Mouse (Mus musculus) MEL (cell line): Measurements from ENCODE around the gene Arl6ip5. TPM values are rescaled to one million over a fixed set of nuclear protein-coding genes. Genes with fewer than 3 reads are reported as not detected.

Experiments
- DNase-seq: peaks from one replicate; pipeline ENCODE4 v3.0.0; 2011; ENCODE audit warnings: low read depth, low spot score
- H3K27ac ChIP-seq: 2 replicates; pipeline ENCODE4 v1.5.1; 2012; ENCODE audit warnings: low read depth, mild to moderate bottlenecking, control low read depth, low read length, moderate library complexity; ENCODE audit not compliant: control insufficient read depth
- H3K27me3 ChIP-seq, 2 experiments: fragments of 150-350 bp in 1 of 2; sonication (generic) in 1 of 2; 2 replicates each; pipeline ENCODE4 v1.6.1; 2012; ENCODE audit warnings: low read length in 2 of 2, mild to moderate bottlenecking in 2 of 2, improper control_type of control experiment in 1 of 2, moderate library complexity in 1 of 2; ENCODE audit not compliant: insufficient read depth in 2 of 2, control insufficient read depth in 1 of 2
- H3K36me3 ChIP-seq, 2 experiments: 2 replicates each; pipeline ENCODE4 v1.6.1; 2012 to 2014; ENCODE audit warnings: low read length in 2 of 2, improper control_type of control experiment in 1 of 2, inconsistent platforms in 1 of 2, mild to moderate bottlenecking in 1 of 2; ENCODE audit not compliant: insufficient read depth in 2 of 2, control insufficient read depth in 1 of 2
- H3K4me1 ChIP-seq, 2 experiments: fragments of 150-350 bp in 1 of 2; sonication (generic) in 1 of 2; 2 replicates each; pipeline ENCODE4 v1.6.1; 2012; ENCODE audit warnings: low read length in 2 of 2, improper control_type of control experiment in 1 of 2, mild to moderate bottlenecking in 1 of 2; ENCODE audit not compliant: insufficient read depth in 2 of 2, control insufficient read depth in 1 of 2
- H3K4me3 ChIP-seq, 2 experiments: fragments of 150-350 bp in 1 of 2; sonication (generic) in 1 of 2; 2 replicates each; pipeline ENCODE4 v1.5.1; 2012; ENCODE audit warnings: low read depth in 2 of 2, low read length in 2 of 2, mild to moderate bottlenecking in 2 of 2, moderate library complexity in 2 of 2, control low read depth in 1 of 2, improper control_type of control experiment in 1 of 2; ENCODE audit not compliant: control insufficient read depth in 1 of 2, insufficient read depth in 1 of 2
- H3K79me2 ChIP-seq: 2 replicates; pipeline ENCODE4 v1.6.1; 2012; ENCODE audit warnings: mild to moderate bottlenecking, low read length, moderate library complexity; ENCODE audit not compliant: control insufficient read depth, poor library complexity, insufficient read depth
- H3K9ac ChIP-seq: 2 replicates; pipeline ENCODE4 v1.6.1; 2012; ENCODE audit warnings: low read depth, mild to moderate bottlenecking, control low read depth, low read length, moderate library complexity; ENCODE audit not compliant: control insufficient read depth, poor library complexity, severe bottlenecking
- H3K9me3 ChIP-seq: fragments of 150-350 bp; sonication (generic); replicated peaks from 2 replicates; pipeline ENCODE4 v1.6.1; 2012; ENCODE audit warnings: mild to moderate bottlenecking, low read length, improper control_type of control experiment, moderate library complexity; ENCODE audit not compliant: insufficient read depth
- CHD1 ChIP-seq: IDR thresholded peaks from 2 replicates; pipeline ENCODE4 v1.6.1; 2012; ENCODE audit warnings: low read depth, mild to moderate bottlenecking, inconsistent platforms, low read length, improper control_type of control experiment
- CHD2 ChIP-seq: IDR thresholded peaks from 2 replicates; pipeline ENCODE4 v1.6.1; 2011; ENCODE audit warnings: low read length, improper control_type of control experiment
- CTCF ChIP-seq, 3 experiments: IDR thresholded peaks in 2 of 3; conservative IDR thresholded peaks in 1 of 3; 2 replicates each; pipeline ENCODE4 v1.5.1; 2011 to 2012; ENCODE audit warnings: low read length in 3 of 3, low read depth in 2 of 3, mild to moderate bottlenecking in 2 of 3, improper control_type of control experiment in 1 of 3, inconsistent platforms in 1 of 3, mixed read lengths in 1 of 3, moderate library complexity in 1 of 3; ENCODE audit not compliant: control insufficient read depth in 1 of 3, insufficient read depth in 1 of 3, poor library complexity in 1 of 3, severe bottlenecking in 1 of 3
- E2F4 ChIP-seq: IDR thresholded peaks from 2 replicates; pipeline ENCODE4 v1.6.1; 2011; ENCODE audit warnings: low read depth, low read length, improper control_type of control experiment, borderline replicate concordance
- ELF1 ChIP-seq: IDR thresholded peaks from 2 replicates; pipeline ENCODE4 v1.6.1; 2014; ENCODE audit warnings: low read depth, mild to moderate bottlenecking, inconsistent platforms, low read length, improper control_type of control experiment, moderate library complexity
- EP300 ChIP-seq, 2 experiments: IDR thresholded peaks; 2 replicates each; pipeline ENCODE4 v1.6.1; 2011; ENCODE audit warnings: improper control_type of control experiment in 2 of 2, low read length in 2 of 2, low read depth in 1 of 2, mild to moderate bottlenecking in 1 of 2
- ETS1 ChIP-seq: IDR thresholded peaks from 2 replicates; pipeline ENCODE4 v1.6.1; 2012; ENCODE audit warnings: low read depth, mild to moderate bottlenecking, inconsistent platforms, low read length, improper control_type of control experiment, moderate library complexity
- GABPA ChIP-seq: IDR thresholded peaks from 2 replicates; pipeline ENCODE4 v1.6.1; 2012; ENCODE audit warnings: low read depth, mild to moderate bottlenecking, inconsistent platforms, low read length, improper control_type of control experiment, moderate library complexity
- GATA1 ChIP-seq: IDR thresholded peaks from 2 replicates; pipeline ENCODE4 v1.6.1; 2011; ENCODE audit warnings: low read depth, low read length, improper control_type of control experiment
- MAFK ChIP-seq: IDR thresholded peaks from 2 replicates; pipeline ENCODE4 v1.6.1; 2011; ENCODE audit warnings: low read depth, mild to moderate bottlenecking, low read length, improper control_type of control experiment, borderline replicate concordance
- MAX ChIP-seq: IDR thresholded peaks from 2 replicates; pipeline ENCODE4 v1.6.1; 2011; ENCODE audit warnings: low read length, improper control_type of control experiment
- MAZ ChIP-seq: IDR thresholded peaks from 2 replicates; pipeline ENCODE4 v1.6.1; 2012; ENCODE audit warnings: low read depth, mild to moderate bottlenecking, inconsistent platforms, low read length, improper control_type of control experiment
- MXI1 ChIP-seq: IDR thresholded peaks from 2 replicates; pipeline ENCODE4 v1.6.1; 2011; ENCODE audit warnings: mild to moderate bottlenecking, low read depth, low read length, improper control_type of control experiment
- MYB ChIP-seq: IDR thresholded peaks from 2 replicates; pipeline ENCODE4 v1.6.1; 2011; ENCODE audit warnings: mild to moderate bottlenecking, low read depth, low read length, improper control_type of control experiment
- MYC ChIP-seq: IDR thresholded peaks from 2 replicates; pipeline ENCODE4 v1.6.1; 2011; ENCODE audit warnings: low read depth, mild to moderate bottlenecking, low read length, improper control_type of control experiment, moderate library complexity
- NELFE ChIP-seq: IDR thresholded peaks from 2 replicates; pipeline ENCODE4 v1.6.1; 2011; ENCODE audit warnings: low read depth, low read length, improper control_type of control experiment
- NRF1 ChIP-seq: IDR thresholded peaks from 2 replicates; pipeline ENCODE4 v1.6.1; 2014; ENCODE audit warnings: low read depth, mild to moderate bottlenecking, inconsistent platforms, low read length, improper control_type of control experiment, moderate library complexity; ENCODE audit not compliant: poor library complexity, insufficient read depth, severe bottlenecking
- POLR2A ChIP-seq, 2 experiments: IDR thresholded peaks; 2 replicates each; pipeline ENCODE4 v1.6.1; 2011 to 2012; ENCODE audit warnings: low read length in 2 of 2, mild to moderate bottlenecking in 2 of 2, control low read depth in 1 of 2, improper control_type of control experiment in 1 of 2, low read depth in 1 of 2, moderate library complexity in 1 of 2; ENCODE audit not compliant: control insufficient read depth in 1 of 2, insufficient read depth in 1 of 2, poor library complexity in 1 of 2
- POLR2AphosphoS5 ChIP-seq: IDR thresholded peaks from 2 replicates; pipeline ENCODE4 v1.6.1; 2012; ENCODE audit warnings: low read depth, borderline replicate concordance, mild to moderate bottlenecking, inconsistent platforms, low read length, moderate library complexity, mixed read lengths
- RAD21 ChIP-seq: IDR thresholded peaks from 2 replicates; pipeline ENCODE4 v1.6.1; 2011; ENCODE audit warnings: mild to moderate bottlenecking, low read depth, low read length, improper control_type of control experiment
- SIN3A ChIP-seq: IDR thresholded peaks from 2 replicates; pipeline ENCODE4 v1.6.1; 2012; ENCODE audit warnings: low read length, improper control_type of control experiment, inconsistent platforms
- TBP ChIP-seq: IDR thresholded peaks from 2 replicates; pipeline ENCODE4 v1.8.0; 2011; ENCODE audit warnings: low read depth, low read length, improper control_type of control experiment
- TCF12 ChIP-seq: IDR thresholded peaks from 2 replicates; pipeline ENCODE4 v1.6.1; 2014; ENCODE audit warnings: low read depth, mild to moderate bottlenecking, inconsistent platforms, low read length, improper control_type of control experiment, moderate library complexity
- UBTF ChIP-seq: IDR thresholded peaks from 2 replicates; pipeline ENCODE4 v1.6.1; 2012; ENCODE audit warnings: low read depth, mild to moderate bottlenecking, inconsistent platforms, low read length, improper control_type of control experiment, moderate library complexity, borderline replicate concordance; ENCODE audit not compliant: insufficient read depth
- USF1 ChIP-seq: IDR thresholded peaks from 2 replicates; pipeline ENCODE4 v1.6.1; 2014; ENCODE audit warnings: low read depth, mild to moderate bottlenecking, inconsistent platforms, low read length, improper control_type of control experiment, moderate library complexity
- USF2 ChIP-seq, 2 experiments: IDR thresholded peaks; 2 replicates each; pipeline ENCODE4 v1.6.1; 2011 to 2012; ENCODE audit warnings: improper control_type of control experiment in 2 of 2, low read length in 2 of 2, borderline replicate concordance in 1 of 2, inconsistent platforms in 1 of 2, low read depth in 1 of 2, mild to moderate bottlenecking in 1 of 2; ENCODE audit not compliant: insufficient read depth in 1 of 2
- ZC3H11A ChIP-seq: IDR thresholded peaks from 2 replicates; pipeline ENCODE4 v1.6.1; 2012; ENCODE audit warnings: low read depth, mild to moderate bottlenecking, inconsistent platforms, low read length, improper control_type of control experiment
- ZMIZ1 ChIP-seq: IDR thresholded peaks from 2 replicates; pipeline ENCODE4 v1.6.1; 2012; ENCODE audit warnings: low read depth, mild to moderate bottlenecking, inconsistent platforms, low read length, improper control_type of control experiment, moderate library complexity
- polyA plus RNA-seq, 2 experiments: library from polyadenylated mRNA; stranded (reverse) in 1 of 2; unstranded in 1 of 2; fragments of >175 nt in 1 of 2; fragments of >200 nt in 1 of 2; gene quantifications; 2 replicates each; pipeline versions ENCODE4 v1.2.1 to v1.2.4; 2012; ENCODE audit warnings: low replicate concordance in 2 of 2, low read depth in 1 of 2; ENCODE audit not compliant: insufficient read length in 2 of 2, insufficient read depth in 1 of 2, missing spikeins in 1 of 2
- total RNA-seq: library from RNA; depleted of rRNA; stranded (reverse); fragments of 300-350 nt; gene quantifications from 2 replicates; pipeline ENCODE4 v1.2.3, GENCODE M21; 2012

The Arl6ip5 gene
- total and polyA plus RNA-seq, 3 experiments, result 39.4 to 113 TPM; not detected in 1

- Histone ChIP-seq H3K36me3 (peaks cover 0 to 48% of the 10 kb centered on the region in 2 experiments), H3K79me2 (peaks cover 33% of the 10 kb centered on the region), H3K4me1 (peaks cover 24 to 35% of the 10 kb centered on the region in 2 experiments), H3K27ac (peak overlapping the region; percentile 85), H3K27me3 (no peaks in the 10 kb centered on the region), H3K9me3 (no peaks in the 10 kb centered on the region), H3K9ac (peak overlapping the region; percentile 94), H3K4me3 (peak overlapping the region; percentile 84 to 93)
- TF ChIP-seq MAZ (0 out of 2 replicates have a peak, but pooled peaks have one; percentile 19), POLR2A (IDR thresholded peaks at IDR 0.05; ENCODE audit: control insufficient read depth in 1 of 2, insufficient read depth in 1 of 2, low read depth in 1 of 2, low read length in 2 of 2, poor library complexity in 1 of 2) (peak in 1 of 2 experiments; percentile 32; a peak in 2 of 4 replicates), ELF1 (0 out of 2 replicates have a peak, but pooled peaks have one; percentile 10), TBP (peak; percentile 9; the same call in 1 of the 2 replicates), TCF12 (peak; percentile 3; the same call in 1 of the 2 replicates), NELFE (no peak; the same call in 1 of the 2 replicates), MXI1 (peak; percentile 14; the same call in 1 of the 2 replicates), ZMIZ1 (peak; percentile 29; the same call in 1 of the 2 replicates), ETS1 (no peak)
- peak; percentile 82 for DNase-seq
Measured at GRCm38 (mm10) chr6:97210962-97211601, 593 bp downstream of the Arl6ip5 start.

GRCm38 (mm10) chr6:97211981-97212380 lies 1.5 kb downstream of the Arl6ip5 start:
- Histone ChIP-seq H3K4me1 (peaks cover 23 to 30% of the 10 kb centered on the region in 2 experiments), H3K36me3 (peaks cover 0 to 44% of the 10 kb centered on the region in 2 experiments), H3K27me3 (no peaks in the 10 kb centered on the region), H3K4me3 (peak overlapping the region; percentile 84 to 93), H3K9me3 (no peaks in the 10 kb centered on the region), H3K27ac (peak overlapping the region; percentile 64), H3K9ac (peak overlapping the region; percentile 94), H3K79me2 (peaks cover 37% of the 10 kb centered on the region)
- TF ChIP-seq E2F4 (no peak), MAFK (no peak), POLR2A (IDR thresholded peaks at IDR 0.05; ENCODE audit: control insufficient read depth in 1 of 2, insufficient read depth in 1 of 2, low read depth in 1 of 2, low read length in 2 of 2, poor library complexity in 1 of 2) (no peak), RAD21 (no peak), GATA1 (no peak), CHD2 (no peak), NRF1 (no peak), NELFE (0 out of 2 replicates have a peak, but pooled peaks have one; percentile 22), CHD1 (no peak), POLR2AphosphoS5 (no peak), MXI1 (peak; percentile 86), ETS1 (no peak), EP300 (IDR thresholded peaks at IDR 0.05; ENCODE audit: low read depth in 1 of 2, low read length in 2 of 2) (no peak), ZMIZ1 (no peak), USF1 (0 out of 2 replicates have a peak, but pooled peaks have one; percentile 8), SIN3A (peak; percentile 72), ZC3H11A (no peak), MYB (no peak), MAX (peak; percentile 84), MYC (peak; percentile 88; the same call in 1 of the 2 replicates), UBTF (no peak), CTCF (IDR thresholded peaks at IDR 0.05 in 2 of 3, conservative IDR thresholded peaks at IDR 0.05 in 1 of 3; ENCODE audit: control insufficient read depth in 1 of 3, insufficient read depth in 1 of 3, low read depth in 2 of 3, low read length in 3 of 3, poor library complexity in 1 of 3, severe bottlenecking in 1 of 3) (no peak), ELF1 (no peak), USF2 (IDR thresholded peaks at IDR 0.05; ENCODE audit: borderline replicate concordance in 1 of 2, insufficient read depth in 1 of 2, low read depth in 1 of 2, low read length in 2 of 2) (no peak), MAZ (no peak), GABPA (no peak)
- peak; percentile 82 for DNase-seq
